Mouse (Mus musculus): ENCODE data around the gene Zfp668.

Zfp668 gene

GRCm38 (mm10) chr7:127895442-127895841 lies 18.8 kb upstream of the Zfp668 start, which contains the start of the genes Gm21974 and Vkorc1:
TSS of gene Gm21974 (minus strand) at chr7:127895454.
TSS of gene Vkorc1 (minus strand) at chr7:127895617.
- peak; percentile 92 to 97 for DNase-seq (ENCODE audit: low spot score in 2 of 2)

GRCm38 (mm10) chr7:127894480-127894879 lies 17.9 kb upstream of the Zfp668 start:
- no peak for DNase-seq (ENCODE audit: low spot score in 2 of 2)

- no peak for DNase-seq (ENCODE audit: low spot score in 2 of 2)
Observed at GRCm38 (mm10) chr7:127890798-127891197, 14.2 kb upstream of the Zfp668 start, which contains the start of gene Prss53. TSS of gene Prss53 (minus strand) at chr7:127890970.

GRCm38 (mm10) chr7:127888821-127889220 lies 12.2 kb upstream of the Zfp668 start:
- DNase-seq (ENCODE audit: low spot score in 2 of 2) = no peak

- DNase-seq (ENCODE audit: low spot score in 2 of 2) = no peak
Observed at GRCm38 (mm10) chr7:127887781-127888180, 11.2 kb upstream of the Zfp668 start.

GRCm38 (mm10) chr7:127887191-127887590 lies 10.6 kb upstream of the Zfp668 start:
- no peak for DNase-seq (ENCODE audit: low spot score in 2 of 2)

DNA sequence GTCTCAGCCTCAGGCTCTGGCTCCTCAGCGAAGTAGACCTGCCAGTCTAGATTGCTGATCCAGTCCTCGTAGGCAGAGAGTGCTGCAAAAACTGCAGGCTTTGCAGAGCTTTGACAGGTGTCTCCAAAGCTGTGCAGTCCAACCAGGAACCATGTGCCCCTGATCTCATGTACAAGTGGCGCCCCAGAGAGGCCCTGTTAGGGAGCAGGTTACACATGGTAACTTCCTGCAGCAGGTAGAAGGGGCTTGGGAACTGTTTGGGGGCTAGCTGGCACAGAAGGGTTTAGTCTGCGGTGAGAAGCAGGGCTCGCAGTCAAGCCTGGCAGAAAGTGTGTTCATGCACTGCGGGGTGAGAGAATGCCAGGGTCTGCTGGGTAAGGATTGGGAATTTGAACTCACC lies 9.9 kb upstream of the Zfp668 start:
- DNase-seq (ENCODE audit: low spot score in 2 of 2) = no peak

- peak in 1 of 2 experiments; percentile 19 for DNase-seq (ENCODE audit: low spot score in 2 of 2)
Observed at GRCm38 (mm10) chr7:127885951-127886350, 9.3 kb upstream of the Zfp668 start.

GRCm38 (mm10) chr7:127880431-127880830 lies 3.8 kb upstream of the Zfp668 start:
- DNase-seq (ENCODE audit: low spot score in 2 of 2) = no peak

DNA sequence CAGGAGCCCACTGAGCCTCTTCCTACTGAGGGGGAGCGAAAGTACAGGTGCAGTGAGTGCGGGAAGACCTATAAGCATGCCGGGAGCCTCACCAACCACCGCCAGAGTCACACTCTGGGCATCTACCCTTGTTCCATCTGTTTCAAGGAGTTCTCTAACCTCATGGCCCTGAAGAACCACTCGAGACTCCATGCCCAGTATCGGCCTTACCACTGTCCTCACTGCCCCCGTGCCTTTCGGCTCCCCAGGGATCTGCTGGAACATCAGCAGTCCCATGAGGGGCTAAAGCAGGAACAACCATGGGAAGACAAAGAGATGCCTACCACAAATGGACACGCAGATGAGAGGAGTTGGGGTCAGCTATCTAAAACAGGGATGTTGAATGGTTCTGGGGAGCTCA lies 2.7 kb upstream of the Zfp668 start:
- DNase-seq (ENCODE audit: low spot score in 2 of 2) = no peak

DNA sequence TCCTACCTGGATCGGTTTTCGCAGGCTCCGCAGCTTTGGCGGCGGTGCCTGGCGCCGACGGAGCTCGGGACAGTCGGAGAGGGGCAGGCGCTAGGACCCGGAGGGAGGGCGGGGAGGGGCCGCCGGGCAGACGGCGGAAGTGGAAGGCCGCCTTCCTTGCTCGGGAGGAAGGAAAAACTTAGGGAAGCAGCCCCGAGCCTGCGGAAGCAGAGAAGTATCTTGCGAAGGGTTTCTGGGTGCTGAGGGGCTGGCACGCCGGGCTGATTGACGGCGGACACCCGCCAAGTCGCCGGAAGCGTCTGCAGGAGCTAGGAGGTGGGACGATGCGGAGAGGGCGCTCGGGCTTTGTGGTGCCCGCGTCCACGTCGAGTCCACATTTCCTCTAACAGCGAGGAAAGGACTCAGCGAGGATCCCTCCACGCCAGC lies 574 bp downstream of the Zfp668 start, which contains the start of gene Zfp646:
Gene Zfp646, plus strand, starts transcription at position 181 of the 426 bp plus-strand sequence.
- DNase-seq (ENCODE audit: low spot score in 2 of 2) = peak in 1 of 2 experiments; percentile 75

DNA sequence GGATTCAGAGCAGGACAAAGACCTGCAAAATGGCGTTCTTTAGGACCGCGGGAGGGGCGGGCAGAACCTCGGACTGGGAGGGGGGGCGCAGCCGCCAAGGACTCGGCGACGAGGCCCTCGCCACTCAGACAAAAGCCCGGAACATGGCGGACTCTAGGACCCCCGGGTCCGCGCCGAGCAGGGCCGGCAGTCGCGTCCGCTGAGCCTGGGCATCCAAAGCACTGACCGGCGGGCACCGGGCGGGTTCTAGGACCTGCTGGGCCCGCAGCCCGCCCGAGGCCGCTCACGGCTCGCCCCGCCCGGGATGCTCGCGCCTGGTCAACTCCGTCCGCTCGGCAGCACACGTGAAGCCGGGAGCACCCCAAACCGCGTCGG lies 1.0 kb downstream of the Zfp668 start:
- DNase-seq (ENCODE audit: low spot score in 2 of 2) = peak; percentile 93 to 95

DNA sequence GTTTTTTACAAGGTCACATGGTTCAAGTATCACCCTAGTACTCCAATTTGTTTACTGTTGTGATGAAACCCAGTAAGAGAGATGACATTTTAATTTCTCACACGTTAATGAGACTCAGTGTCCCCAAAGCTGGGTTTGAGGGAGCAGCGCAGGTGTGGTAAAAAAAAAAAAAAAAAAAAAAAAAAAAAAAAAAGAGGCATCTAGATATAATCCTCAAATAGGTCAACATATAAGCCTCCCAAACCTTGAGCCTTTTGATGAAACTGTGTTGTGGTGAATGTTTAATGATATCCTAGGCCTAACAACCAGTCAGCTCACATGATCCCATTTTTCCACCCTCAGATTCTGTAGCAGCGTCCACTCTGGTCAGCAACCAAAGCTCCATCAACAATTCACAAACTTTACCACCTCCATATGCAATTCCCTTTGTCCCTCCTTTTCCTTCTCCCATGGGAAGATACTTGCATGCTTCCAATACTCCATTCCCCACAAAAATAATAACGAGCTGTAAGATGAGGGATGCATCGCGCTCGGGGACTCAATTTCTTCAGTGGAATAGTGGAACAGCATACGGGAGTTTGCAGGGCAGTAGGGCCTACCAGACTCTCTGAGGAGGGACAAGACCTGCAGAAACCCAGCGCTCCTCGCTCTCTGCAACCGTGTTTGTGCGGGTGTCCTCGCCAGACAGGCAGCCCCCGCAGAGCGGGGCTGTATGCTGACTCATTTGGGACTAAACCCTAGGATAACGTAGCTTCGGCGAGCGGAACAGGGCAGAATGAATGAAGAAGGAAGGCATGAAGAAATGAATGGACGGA lies 1.6 kb downstream of the Zfp668 start:
- DNase-seq (ENCODE audit: low spot score in 2 of 2) = no peak

DNA sequence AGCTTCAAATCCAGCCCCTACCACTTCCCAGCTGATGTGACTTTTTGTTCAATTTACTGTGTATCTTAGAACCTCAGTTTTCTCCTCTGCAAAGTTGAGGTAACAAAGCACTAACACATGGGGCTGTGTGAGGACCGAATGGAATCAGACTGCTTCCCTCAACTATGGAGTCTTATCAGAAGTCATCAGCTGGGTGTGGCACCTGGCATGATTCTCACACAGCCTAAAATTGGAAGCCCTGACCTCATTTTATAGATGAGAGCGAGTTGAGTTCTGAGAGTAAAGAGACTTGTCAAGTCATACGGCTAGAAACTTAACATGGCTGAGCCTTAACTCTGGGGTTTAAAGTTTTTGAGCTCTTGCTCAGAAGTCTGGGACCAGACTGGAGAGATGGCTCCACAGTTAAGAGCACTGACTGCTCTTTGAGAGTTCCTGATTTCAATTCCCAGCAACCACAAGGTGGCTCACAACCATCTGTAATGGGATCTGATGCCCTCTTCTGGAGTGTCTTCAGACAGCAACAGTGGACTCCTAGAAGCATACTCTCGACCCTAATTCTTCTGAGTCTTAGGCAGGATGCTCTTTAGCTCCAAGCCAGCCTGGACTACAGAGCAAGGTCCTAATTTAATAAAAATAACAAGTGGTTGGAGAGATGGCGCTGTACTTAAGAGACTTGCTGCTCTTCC lies 6.3 kb downstream of the Zfp668 start:
- no peak for DNase-seq (ENCODE audit: low spot score in 2 of 2)

DNA sequence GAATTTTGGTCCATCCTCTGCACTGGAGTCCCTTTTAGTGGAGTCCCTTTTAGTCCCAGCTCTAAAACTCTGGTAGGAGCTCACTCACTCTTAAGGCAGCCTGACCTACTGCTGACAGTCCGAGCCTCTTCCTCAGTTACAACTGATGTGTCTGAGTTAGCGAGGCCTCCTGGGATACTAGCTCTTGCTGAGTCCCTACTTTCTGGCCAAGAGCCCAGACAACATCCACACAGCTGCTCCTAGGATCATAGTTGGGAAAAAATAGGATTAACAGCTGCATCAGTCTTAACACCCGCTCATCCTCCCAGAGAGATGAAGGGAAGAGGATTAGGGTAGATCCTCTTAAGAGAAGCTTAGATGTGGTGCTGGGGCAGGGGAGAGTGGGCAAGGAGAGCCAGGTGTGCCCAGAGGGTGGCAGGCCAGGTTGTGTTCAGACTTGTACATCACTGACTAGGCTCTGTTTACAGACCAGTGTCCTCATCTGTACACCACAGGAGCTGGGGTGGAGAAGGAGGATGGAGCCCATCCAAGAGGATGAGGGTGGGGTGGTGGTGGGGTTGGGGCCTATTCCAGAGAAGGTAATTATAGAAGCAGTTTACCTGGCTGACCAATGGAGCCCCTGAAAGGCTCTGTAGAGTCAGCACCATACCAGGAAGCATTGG lies 7.3 kb downstream of the Zfp668 start:
- DNase-seq (ENCODE audit: low spot score in 2 of 2) = peak; percentile 22 to 59

DNA sequence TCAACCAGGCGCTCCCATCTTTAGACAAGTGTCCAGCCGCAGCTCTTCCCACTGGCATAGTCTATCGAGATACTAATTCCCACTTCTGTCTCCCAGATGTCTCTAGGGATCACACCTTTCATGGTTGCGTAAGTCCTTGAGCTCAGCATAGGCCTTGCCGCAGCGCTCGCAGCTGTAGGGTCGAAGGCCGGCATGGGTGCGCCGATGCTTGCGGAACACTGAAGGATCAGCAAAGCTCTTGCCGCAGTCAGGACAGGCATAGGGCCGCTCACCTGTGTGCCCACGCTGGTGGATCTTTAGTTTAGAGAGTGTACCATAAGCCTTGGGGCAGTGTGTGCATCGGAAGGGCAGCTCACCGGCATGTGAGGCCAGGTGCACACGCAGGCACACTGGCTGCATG lies 9.0 kb downstream of the Zfp668 start:
- DNase-seq (ENCODE audit: low spot score in 2 of 2) = no peak

DNA sequence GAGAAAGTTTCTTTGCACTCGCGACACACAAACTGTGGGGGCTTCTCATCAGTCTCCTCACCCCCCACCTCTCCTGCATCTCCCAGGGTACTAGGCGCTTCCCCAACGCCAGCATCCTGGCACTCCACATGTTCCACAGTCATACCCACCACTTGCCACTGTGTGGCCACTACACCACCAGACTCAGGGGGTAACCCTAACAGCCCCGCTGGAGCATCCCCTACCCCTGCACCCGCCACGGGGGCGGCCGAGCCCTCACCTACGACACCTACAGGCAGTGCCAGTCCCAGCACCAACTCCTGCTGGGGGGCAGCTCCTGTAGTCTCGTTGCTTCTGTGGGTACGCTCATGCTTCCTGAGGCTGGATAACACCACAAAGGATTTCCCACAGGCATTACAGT lies 10.2 kb downstream of the Zfp668 start:
- no peak for DNase-seq (ENCODE audit: low spot score in 2 of 2)

DNA sequence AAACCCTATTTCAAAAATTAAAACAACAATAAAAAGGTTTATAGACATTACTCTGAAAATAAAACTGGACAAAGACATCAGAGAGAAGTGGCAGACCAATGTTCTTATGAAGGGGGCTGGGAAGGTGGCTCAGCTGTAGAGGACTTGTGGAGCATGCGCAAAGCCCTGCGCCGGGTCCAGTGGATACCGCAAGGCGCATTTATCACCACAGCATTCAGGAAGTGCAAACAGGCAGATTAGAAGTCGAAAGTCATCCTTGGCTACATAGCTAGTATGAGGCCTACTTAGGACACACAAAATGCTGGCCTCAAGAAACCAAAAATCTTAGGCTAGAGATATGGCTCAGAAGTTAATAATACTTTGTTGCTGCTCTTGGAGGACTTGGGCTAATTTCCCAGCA lies 18.4 kb downstream of the Zfp668 start:
- DNase-seq (ENCODE audit: low spot score in 2 of 2) = no peak

GRCm38 (mm10) chr7:127850906-127851305 lies 25.7 kb downstream of the Zfp668 start:
- DNase-seq (ENCODE audit: low spot score in 2 of 2) = no peak

DNA sequence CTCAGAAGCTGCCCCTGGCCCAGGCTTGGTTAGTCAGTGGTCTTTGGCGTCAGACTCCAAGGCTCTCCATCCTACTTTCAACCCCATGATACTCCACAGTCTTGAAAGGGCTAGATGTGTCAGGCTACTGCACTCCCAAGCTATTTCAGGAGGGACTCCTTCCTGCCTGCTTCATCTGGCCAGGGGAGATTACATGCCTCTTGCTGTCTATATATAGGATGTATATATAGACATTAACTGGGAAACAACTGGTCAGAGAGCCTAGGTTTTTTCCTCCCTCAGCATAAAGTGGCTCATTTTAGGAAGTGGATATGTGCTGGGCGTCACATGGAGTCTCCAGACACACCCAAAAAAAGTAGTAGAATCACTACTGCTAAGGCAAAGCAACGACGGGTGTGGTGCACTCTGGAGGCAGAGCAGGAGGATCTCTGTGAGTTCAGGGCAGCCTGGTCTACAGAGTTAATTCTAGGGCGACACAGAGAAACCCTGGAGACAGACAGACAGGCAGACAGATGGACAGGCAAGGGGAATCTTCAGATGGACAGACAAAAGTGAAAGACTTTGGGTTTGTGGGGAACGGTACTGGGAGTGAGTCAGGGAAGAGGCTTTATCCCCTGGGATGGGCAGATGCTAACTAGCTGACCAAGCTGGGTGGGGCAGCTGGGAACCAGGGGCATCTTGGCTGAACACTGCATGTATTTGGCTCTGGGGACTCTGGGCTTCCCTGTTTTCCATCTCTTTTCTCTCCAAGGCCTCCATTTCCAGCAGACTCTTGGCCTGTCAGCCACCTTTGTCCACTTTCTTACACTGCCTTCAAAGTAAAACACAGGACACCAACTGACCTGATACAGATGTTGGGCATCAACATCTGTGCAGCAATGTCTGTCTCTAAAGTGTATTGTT lies 26.4 kb downstream of the Zfp668 start:
- DNase-seq (ENCODE audit: low spot score in 2 of 2) = no peak

DNA sequence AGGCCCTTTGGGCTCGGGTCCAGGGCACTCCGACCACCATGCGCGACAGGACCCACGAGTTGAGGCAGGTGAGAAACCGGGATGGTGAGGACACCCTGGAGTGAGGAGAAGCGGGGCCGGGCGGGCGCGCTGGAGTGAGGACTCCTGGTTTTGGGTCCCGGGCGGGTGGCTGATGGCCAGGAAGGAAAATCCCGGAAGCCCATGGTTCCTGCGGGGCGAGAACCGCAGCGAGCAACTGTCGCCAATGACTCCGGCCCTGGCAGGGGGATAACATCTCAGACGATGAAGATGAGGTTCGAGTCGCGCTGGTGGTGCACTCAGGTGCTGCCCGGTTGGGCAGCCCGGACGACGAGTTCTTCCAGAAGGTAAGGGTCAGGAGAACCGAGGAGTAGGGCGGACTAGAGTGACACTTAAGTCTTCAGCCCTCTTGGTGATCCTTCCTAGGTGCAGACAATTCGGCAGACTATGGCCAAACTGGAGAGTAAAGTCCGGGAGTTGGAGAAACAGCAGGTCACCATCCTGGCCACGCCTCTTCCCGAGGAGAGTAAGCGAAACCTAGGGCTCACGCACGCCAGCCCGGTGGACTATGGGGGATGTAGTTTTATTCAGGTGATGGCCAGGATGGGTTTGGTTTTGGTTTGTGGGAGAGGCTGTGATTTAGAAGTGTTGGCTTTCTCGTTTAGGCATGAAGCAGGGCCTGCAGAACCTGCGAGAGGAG lies 34.5 kb downstream of the Zfp668 start:
- DNase-seq (ENCODE audit: low spot score in 2 of 2) = peak; percentile 74 to 81

Measured in frontal cortex, postnatal 36 days (tissue).